Mouse (Mus musculus): ENCODE measurements around the gene Hras.

Hras gene

DNA sequence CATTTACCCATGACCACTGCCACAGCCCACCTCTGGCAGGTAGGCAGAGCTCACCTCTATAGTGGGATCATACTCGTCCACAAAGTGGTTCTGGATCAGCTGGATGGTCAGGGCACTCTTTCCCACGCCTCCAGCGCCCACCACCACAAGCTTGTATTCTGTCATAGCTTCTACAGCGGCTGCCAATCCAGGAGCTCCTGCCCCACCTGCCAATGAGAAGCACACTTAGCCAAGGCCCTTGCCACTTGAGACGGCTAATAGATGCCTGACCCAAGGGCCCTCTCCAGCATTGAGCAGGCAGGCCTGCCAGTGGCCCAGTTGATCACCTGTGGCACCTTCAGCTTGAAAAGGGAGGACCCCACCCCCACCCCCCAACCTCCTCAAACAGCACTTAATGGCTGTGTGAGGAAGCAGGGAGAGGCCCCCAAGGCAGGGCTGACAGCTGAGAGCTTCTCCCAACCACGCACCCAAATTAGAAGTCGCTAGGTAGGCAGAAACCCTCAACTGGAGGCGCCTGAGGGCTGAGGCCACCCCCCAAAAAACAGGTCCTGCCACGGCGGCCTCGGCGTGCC is 943 bp downstream of the Hras start:
- in situ Hi-C loops (cut with MboI; ENCODE audit: low pct_unique_long_range_greater_than_20kb in 1 of 2, low sequenced_read_pairs in 2 of 2, unreplicated experiment in 1 of 2) = loop anchor here in 1 of 2 experiments (25.0 kb wide), 1 partner anchor 281 kb away; the partner anchor contains the start of genes Cox8b and Nlrp6

DNA sequence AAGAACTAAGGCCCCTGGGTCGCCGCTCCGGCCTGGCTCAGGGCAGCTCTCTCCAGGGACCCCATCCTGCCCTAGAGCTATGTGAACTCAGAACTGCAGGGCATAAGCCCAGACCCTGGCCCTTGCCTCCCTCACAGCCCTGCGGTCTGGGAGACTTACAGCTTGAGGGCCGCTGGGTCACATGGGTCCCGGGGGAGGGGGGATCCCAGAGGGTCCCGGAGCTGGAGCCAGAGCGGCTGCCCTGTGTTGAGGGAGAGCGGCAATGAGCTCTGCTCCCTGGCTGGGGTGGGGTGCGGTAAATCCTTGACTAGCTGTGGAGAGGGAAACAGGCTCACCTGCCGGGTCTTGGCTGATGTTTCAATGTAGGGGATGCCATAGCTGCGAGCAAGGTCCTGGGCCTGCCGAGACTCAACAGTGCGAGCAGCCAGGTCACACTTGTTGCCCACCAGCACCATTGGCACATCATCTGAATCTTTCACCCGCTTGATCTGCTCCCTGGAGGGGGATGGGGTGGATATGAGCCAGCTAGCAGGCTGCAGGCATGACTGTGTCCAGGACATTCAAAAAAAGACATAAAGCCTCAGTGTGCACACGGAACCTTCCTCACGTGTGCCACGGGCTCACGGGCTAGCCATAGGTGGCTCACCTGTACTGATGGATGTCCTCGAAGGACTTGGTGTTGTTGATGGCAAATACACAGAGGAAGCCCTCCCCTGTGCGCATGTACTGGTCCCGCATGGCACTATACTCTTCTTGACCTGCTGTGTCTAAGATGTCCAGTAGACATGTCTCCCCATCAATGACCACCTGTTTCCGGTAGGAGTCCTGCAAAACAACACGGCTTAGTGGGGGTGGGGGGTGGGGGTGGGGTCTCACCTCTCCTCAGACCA is 1.8 kb downstream of the Hras start:
- in situ Hi-C loops (cut with MboI; ENCODE audit: low pct_unique_long_range_greater_than_20kb in 1 of 2, low sequenced_read_pairs in 2 of 2, unreplicated experiment in 1 of 2) = loop anchor here in 1 of 2 experiments (25.0 kb wide), 1 partner anchor 280 kb away; the partner anchor contains the start of genes Cox8b and Nlrp6

DNA sequence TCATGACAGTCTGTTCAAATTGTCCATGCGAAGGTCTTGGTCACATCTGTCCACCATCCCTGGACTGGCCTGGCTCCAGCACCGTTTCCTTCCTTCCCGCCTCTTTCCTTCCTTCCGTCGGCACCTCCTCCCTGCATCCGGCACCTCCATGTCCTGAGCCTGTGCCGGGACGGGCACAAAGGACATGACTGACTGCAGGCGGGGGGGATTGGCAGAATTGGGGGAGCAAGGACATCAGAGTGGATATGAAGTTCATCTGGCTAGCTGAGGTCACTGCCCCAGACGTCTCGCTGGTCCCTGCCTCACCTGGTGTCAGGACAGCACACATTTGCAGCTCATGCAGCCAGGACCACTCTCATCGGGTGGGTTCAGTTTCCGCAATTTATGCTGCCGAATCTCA is 2.8 kb downstream of the Hras start:
- in situ Hi-C loops (cut with MboI; ENCODE audit: low pct_unique_long_range_greater_than_20kb in 1 of 2, low sequenced_read_pairs in 2 of 2, unreplicated experiment in 1 of 2) = loop anchor here in 1 of 2 experiments (25.0 kb wide), 1 partner anchor 279 kb away; the partner anchor contains the start of genes Cox8b and Nlrp6

DNA sequence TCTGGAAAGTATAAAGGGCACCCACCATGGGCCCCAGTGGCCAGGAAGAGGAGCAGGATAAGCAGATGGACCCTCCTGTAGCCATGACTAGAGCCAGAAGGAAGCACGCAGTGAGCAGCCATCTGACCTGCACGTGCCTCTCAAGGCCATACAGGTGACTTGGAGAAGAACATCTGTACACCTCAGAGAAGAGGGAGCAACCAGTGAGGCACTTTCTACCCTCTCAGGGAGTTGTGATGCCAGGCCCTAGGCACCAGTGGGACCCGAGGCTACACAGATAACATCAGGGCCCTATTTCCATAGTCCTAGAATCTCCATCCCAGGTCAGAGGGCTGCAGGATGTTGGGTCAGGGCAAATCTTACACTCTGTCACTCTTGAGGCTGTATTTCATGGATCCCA is 3.6 kb downstream of the Hras start:
- in situ Hi-C loops (cut with MboI; ENCODE audit: low pct_unique_long_range_greater_than_20kb in 1 of 2, low sequenced_read_pairs in 2 of 2, unreplicated experiment in 1 of 2) = loop anchor here in 1 of 2 experiments (25.0 kb wide), 1 partner anchor 278 kb away; the partner anchor contains the start of genes Cox8b and Nlrp6

DNA sequence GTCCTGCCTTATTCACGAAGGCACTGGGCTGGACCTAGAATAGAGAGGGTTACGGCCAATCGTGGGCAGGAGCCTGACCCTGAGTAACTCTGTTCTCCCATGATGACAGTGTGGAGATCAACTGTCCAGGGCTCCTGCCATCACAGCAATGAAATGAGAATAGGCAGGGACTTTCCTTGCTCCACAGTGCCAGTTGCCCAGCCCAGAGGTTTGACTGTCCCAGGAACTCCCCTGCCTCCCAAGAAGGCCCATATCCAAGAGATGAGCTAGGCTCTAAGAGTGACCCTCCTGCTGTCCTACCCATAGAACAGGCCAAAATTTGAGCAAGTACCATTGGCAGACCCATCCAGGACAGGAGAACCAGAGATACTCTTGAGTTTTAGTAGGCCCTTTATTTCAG is 5.1 kb downstream of the Hras start:
- in situ Hi-C loops (cut with MboI; ENCODE audit: low pct_unique_long_range_greater_than_20kb in 1 of 2, low sequenced_read_pairs in 2 of 2, unreplicated experiment in 1 of 2) = loop anchor here in 1 of 2 experiments (25.0 kb wide), 1 partner anchor 276 kb away; the partner anchor contains the start of genes Cox8b and Nlrp6

DNA sequence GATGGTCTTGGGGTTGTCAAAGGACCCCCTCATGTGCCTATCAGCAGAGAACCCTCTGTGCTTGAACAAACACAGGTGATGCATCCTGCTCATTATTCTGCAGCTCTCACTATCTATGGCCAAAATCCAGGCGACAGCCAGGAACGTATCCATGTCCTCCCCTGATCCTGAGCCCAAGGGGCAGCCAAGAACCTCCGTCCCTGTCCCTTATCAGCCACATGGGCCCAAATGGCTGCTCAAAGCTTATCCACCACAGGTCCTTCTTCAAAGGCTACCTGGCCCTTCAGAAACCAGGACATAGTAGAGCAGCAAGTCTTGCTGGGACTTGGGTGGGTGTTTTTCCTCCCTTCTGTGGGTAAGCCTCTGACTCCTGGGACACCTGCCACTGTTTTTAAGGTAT is 5.6 kb downstream of the Hras start:
- in situ Hi-C loops (cut with MboI; ENCODE audit: low pct_unique_long_range_greater_than_20kb in 1 of 2, low sequenced_read_pairs in 2 of 2, unreplicated experiment in 1 of 2) = loop anchor here in 1 of 2 experiments (25.0 kb wide), 1 partner anchor 276 kb away; the partner anchor contains the start of genes Cox8b and Nlrp6

DNA sequence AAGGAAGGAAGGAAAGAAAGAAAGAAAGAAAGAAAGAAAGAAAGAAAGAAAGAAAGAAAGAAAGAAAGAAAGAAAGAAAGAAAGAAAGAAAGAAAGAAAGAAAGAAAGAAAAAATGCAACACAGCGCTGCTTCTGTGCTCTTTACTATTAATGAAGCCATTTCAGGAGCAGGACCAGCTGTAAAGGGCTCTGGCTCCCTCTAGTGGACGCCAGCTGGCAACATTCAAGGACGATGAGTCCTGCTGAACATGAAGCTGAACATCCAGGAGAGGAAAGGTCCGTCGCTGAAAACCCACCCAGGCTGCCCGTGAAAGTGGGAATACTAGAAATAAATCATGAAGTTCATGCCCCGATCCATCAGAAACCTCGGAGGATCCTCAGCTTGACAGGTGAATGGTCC is 17.6 kb downstream of the Hras start:
- in situ Hi-C loops (cut with MboI; ENCODE audit: low pct_unique_long_range_greater_than_20kb in 1 of 2, low sequenced_read_pairs in 2 of 2, unreplicated experiment in 1 of 2) = loop anchor here (5.0 to 25.0 kb wide), 3 partner anchors 84 to 331 kb away; partner anchors contain the start of genes Odf3 (in 2 of the 2), Scgb1c1 (in 2 of the 2), Cox8b (in 1 of the 2) and Nlrp6 (in 1 of the 2)

DNA sequence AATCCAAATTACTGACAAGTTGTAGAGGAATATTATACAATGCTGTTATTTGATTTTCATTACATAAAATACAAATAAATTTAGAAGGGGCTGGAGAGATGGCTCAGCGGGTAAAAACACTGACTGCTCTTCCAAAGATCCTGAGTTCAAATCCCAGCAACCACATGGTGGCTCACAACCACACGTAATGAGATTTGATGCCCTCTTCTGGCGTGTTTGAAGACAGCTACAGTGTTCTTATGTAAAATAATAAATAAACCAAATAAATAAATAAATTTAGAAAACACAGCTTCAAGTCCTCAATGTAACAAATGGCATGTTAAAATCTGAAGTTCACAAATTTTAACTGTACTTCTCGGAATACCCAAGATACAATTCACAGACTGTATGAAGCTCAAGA is 18.7 kb downstream of the Hras start:
- in situ Hi-C loops (cut with MboI; ENCODE audit: low pct_unique_long_range_greater_than_20kb in 1 of 2, low sequenced_read_pairs in 2 of 2, unreplicated experiment in 1 of 2) = loop anchor here (5.0 to 25.0 kb wide), 3 partner anchors 83 to 330 kb away; partner anchors contain the start of genes Odf3 (in 2 of the 2), Scgb1c1 (in 2 of the 2), Cox8b (in 1 of the 2) and Nlrp6 (in 1 of the 2)

DNA sequence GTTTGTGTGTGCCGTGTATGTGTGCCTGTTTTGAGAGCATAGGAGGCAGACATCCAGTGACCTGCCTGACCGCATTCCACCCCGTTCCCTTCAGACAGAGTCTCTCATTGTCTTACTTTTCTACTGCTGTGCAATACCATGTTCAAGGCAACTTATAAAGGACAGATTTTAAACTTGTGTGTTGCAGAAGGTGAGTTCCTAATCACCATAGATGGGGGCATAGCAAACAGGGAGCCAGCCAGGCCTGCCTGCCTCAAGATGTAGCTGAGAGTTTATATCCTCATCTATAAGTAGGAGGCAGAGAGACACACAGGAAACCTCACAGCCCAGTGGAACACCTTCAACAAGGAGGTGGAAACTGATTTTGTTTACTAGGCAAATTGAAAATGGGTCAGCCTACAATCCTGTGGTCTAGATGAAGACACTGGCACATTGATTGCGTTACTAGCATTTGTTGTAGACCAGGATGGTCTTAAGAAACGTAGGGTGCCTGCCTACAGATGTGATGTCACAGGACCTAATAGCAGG is 20.4 kb downstream of the Hras start:
- in situ Hi-C loops (cut with MboI; ENCODE audit: low pct_unique_long_range_greater_than_20kb in 1 of 2, low sequenced_read_pairs in 2 of 2, unreplicated experiment in 1 of 2) = loop anchor here (5.0 to 10.0 kb wide), 2 partner anchors 76 to 329 kb away; partner anchors contain the start of genes Odf3 (in 2 of the 2) and Scgb1c1 (in 2 of the 2)

DNA sequence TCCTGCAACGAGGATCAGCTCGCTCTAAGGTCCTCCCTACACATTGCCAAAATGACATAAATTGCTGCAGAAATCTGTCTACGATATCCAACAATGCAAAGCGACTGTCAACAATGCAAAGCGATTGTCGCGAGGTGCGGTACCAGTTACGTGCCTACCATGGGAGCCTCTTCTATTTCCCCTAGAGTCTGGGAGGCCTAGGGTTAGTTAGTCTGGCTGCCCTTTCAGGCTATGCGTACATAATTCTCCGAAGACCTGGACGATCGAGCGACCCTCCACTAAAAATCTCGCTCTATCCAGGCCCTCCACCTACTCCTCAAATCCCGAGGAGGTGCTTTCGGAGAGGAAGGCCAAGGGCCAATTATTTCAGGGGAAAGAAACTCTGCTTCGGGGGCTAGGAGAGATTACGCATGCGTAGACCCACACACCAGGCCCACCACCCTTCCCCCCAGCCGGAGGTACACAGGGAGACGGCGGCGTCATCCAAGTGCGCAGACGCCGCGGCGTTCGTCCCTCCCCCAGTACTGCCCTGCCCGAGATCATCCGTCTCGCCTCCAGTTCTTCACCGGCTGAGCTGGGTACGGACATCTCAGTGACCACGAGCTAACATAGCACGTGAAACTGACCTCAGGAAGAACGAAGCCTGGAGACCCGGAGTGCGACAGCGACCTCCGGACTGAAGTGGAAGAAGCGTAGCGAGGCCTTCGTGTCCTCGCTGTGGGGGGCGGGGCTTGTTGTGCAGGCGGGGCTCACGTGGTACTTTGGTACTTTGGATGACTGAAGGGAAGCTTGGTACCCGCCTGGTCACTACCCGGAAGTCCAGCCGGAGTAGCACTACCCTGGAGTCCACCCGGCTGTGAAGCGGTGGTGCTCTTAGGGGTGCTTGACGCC is 21.4 kb downstream of the Hras start, which contains the start of gene Rnh1:
Gene Rnh1 (minus strand): TSS at position 742 of the 891 bp plus-strand sequence.
- in situ Hi-C loops (cut with MboI; ENCODE audit: low pct_unique_long_range_greater_than_20kb in 1 of 2, low sequenced_read_pairs in 2 of 2, unreplicated experiment in 1 of 2) = loop anchor here (5.0 to 10.0 kb wide), 2 partner anchors 75 to 328 kb away; partner anchors contain the start of genes Odf3 (in 2 of the 2) and Scgb1c1 (in 2 of the 2)

DNA sequence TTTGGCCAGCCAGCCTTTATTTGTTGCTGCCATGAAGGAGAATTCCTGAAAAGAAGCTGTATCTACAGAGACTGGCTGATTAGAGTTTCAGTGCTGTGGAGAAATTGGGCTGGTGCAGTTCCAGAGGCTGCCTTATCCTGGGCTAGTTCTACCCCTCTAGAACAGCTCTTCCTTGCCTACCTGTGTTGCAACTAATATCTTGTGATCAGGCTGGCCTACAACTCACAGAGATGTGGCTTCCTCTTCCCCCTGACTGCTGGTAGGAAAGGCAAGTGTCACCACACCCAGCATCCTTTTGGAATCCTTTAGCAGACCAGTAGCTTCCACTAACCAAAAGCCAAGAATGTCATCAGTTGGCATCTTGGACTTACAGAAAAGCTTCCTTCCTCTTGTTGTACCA is 23.9 kb downstream of the Hras start:
- in situ Hi-C loops (cut with MboI; ENCODE audit: low pct_unique_long_range_greater_than_20kb in 1 of 2, low sequenced_read_pairs in 2 of 2, unreplicated experiment in 1 of 2) = loop anchor here (5.0 to 10.0 kb wide), 2 partner anchors 73 to 325 kb away; partner anchors contain the start of genes Odf3 (in 2 of the 2) and Scgb1c1 (in 2 of the 2)

DNA sequence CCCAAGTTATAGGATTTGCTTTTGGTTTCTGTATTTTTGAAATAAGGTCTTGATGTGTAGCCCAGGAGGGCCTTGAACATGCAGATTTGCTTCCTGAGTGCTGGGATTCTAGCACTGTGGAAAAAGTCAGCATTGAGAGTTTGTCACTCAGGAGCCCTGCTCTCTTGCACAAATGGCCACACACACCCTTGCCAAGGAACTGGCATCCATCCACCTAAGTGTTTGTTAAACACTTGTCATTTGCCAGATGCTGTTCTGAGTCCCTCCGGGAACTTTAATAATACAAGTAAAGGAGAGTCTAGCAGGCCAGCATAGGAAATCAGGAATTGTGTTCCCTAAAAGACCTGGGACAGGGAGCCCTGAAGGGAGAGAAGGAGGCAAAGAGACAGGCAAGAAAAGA is 24.5 kb downstream of the Hras start:
- in situ Hi-C loops (cut with MboI; ENCODE audit: low pct_unique_long_range_greater_than_20kb in 1 of 2, low sequenced_read_pairs in 2 of 2, unreplicated experiment in 1 of 2) = no loop called here

DNA sequence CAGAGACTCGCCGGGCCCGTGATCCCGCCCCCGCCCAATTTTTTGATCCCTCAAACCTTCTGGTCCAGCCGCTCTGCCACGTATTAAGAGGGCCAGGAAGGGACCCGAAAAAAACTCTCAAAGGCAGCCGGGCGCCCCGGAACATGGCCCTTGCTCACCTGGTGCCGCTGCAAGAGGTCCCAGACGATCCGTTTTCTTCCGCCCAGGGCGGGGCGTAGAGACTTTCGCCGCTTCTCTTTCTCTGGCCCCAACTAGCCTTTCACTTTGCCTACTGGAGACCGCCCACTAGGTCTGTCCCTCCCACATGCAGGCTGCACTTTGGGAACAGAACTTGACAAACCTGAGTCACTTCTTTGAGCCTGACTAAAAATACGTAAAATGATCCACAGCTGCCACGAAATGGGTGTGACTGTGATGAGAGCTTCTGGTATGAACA is 25.3 kb downstream of the Hras start:
- in situ Hi-C loops (cut with MboI; ENCODE audit: low pct_unique_long_range_greater_than_20kb in 1 of 2, low sequenced_read_pairs in 2 of 2, unreplicated experiment in 1 of 2) = no loop called here

DNA sequence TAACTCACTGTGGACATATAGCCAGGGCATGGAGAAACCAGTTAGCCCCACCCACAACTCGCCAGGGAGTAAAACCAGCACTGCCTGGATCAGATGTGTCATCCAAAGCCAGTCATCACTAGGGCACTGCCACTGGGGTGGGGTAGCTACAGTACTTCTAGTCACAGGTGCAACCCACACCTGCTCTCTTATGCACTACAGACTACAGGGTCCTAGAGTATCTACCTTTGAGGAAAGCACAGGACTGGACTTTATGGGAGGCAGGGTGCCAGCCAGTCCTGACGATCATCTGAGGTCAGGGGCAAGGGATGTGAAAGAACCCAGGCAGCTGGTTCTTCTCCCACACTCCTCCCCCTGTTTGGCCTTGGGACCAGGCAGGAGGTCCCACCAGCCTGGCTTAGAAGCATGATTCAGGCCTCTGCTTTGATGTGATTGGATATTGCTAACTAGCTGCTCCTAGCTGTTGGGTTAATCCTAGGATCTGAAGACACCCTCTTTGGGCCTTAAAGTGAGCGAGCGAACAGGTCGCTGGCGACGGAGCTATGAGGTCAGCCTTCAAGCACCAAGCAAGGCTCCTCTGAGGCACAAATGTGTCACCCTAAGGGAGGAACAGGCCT is 25.8 kb downstream of the Hras start:
- in situ Hi-C loops (cut with MboI; ENCODE audit: low pct_unique_long_range_greater_than_20kb in 1 of 2, low sequenced_read_pairs in 2 of 2, unreplicated experiment in 1 of 2) = no loop called here

DNA sequence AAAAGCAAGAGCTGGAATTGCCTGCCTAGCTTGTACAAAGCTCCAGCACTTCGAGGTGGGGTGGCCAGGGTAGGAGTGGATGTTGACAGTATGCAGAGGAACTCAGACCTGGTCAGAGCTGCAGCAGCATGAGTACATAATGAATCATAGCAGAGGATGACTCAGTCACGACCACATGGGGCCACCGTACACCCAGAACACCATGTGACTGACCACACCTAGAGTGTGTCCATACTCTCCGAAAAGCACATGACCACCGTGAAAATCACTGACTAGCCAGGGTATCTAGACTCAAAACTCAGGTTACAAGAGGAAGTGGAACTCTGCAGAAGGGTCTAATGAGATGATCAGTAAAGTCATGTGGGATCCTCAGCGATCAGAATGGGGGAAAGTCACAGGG is 29.0 kb downstream of the Hras start:
- in situ Hi-C loops (cut with MboI; ENCODE audit: low pct_unique_long_range_greater_than_20kb in 1 of 2, low sequenced_read_pairs in 2 of 2, unreplicated experiment in 1 of 2) = no loop called here

DNA sequence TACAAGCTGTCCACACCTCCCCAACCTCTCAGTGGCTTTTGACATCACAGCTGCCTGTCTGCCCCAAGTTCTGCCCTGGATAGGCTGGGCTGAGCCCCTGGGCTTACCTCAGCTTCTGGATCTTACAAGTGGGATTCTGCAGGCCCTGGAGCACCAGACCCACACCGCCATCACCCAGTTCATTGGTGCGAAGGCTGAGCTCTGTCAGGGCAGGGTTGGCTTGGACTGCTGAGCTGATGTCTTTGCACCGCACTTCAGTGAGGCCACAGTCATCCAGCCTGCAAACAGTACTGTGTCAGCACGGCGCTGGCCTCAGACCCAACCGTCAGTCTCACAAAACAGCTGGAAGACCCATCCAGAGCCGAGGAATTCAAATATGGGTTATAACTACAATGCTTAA is 29.4 kb downstream of the Hras start:
- in situ Hi-C loops (cut with MboI; ENCODE audit: low pct_unique_long_range_greater_than_20kb in 1 of 2, low sequenced_read_pairs in 2 of 2, unreplicated experiment in 1 of 2) = no loop called here

DNA sequence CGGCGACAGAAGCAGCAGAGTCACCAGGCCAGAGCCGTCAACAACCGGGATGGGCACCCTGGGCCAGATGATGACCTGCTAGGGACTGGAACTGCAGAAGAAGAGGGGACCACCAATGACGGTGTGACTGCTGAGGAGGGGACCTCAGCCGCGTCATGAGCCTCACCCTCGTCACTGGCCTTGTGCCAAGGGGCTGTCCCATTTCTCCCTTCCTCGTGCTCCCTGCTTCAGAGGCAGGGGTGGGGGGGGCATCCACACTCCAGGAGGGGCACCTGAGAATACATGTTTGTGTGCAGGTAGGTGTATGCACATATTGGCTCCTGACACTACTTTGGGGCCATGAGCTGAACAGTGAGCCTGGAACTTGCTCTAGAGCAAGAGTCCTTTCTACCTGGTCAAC is 38.4 kb downstream of the Hras start:
- in situ Hi-C loops (cut with MboI; ENCODE audit: low pct_unique_long_range_greater_than_20kb in 1 of 2, low sequenced_read_pairs in 2 of 2, unreplicated experiment in 1 of 2) = no loop called here
